Mouse (Mus musculus) gastrocnemius, postnatal 36 days (tissue): ENCODE data around the gene Tasp1. TPM values are rescaled to one million over a fixed set of nuclear protein-coding genes. Genes with fewer than 3 reads are reported as not detected.
"Not testable (repeated sequence)": the region's sequence is repeated elsewhere in the genome, so short reads cannot be mapped to it uniquely, and the experiment has no call there.

Experiments used
- DNase-seq, 2 experiments: peaks; one replicate each; pipeline ENCODE4 v3.0.0; 2022
- intact Hi-C: fragments of 180-260 bp; cut with DNase I; formaldehyde crosslinking; loops from one replicate; pipeline ENCODE4 v1.15.1; 2025
- total RNA-seq, 2 experiments: library from RNA; stranded (reverse); gene quantifications; 2 replicates each; pipeline ENCODE4 v1.2.3; 2021

The Tasp1 gene
- total RNA-seq, 2 experiments from 2014 or later, result 4.6 to 5.2 TPM

DNA sequence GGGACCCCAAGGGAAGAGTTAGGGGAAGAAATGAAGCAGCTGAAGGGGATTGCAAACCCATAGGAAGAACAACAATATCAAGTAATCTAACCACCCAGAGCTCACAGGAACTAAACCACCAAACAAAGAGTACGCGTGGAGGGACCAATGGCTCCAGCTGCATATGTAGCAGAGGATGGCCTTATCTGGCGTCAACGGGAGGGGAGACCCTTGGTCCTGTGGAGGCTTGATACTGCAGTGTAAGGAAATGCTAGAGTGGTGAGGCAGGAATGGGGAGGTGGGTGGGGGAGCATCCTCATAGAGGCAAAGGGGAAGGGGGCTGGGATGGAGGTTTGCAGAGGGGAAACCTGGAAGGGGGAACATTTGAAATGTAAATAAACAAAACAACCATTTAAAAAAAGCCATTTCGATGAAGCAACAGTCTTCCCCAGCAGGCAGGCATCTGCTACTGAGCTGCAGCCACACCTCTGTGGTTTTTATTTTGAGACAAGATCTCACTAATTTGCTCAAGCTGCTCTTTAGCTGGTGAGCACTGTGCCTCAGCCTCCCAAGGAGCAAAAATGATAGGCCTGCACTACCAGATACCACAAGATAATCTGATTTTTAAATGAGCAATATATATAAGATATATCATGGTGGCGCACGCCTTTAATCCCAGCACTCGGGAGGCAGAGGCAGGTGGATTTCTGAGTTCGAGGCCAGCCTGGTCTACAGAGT, 160.0 kb downstream of the Tasp1 start:
- DNase-seq, result no peak
- intact Hi-C loops, result no loop called here

- DNase-seq, result no peak
- intact Hi-C loops, result no loop called here
Measured at GRCm38 (mm10) chr2:139891405-139892089, 175.1 kb downstream of the Tasp1 start.

GRCm38 (mm10) chr2:139884264-139884637, 182.4 kb downstream of the Tasp1 start:
- DNase-seq, result no peak
- intact Hi-C loops, result no loop called here

DNA sequence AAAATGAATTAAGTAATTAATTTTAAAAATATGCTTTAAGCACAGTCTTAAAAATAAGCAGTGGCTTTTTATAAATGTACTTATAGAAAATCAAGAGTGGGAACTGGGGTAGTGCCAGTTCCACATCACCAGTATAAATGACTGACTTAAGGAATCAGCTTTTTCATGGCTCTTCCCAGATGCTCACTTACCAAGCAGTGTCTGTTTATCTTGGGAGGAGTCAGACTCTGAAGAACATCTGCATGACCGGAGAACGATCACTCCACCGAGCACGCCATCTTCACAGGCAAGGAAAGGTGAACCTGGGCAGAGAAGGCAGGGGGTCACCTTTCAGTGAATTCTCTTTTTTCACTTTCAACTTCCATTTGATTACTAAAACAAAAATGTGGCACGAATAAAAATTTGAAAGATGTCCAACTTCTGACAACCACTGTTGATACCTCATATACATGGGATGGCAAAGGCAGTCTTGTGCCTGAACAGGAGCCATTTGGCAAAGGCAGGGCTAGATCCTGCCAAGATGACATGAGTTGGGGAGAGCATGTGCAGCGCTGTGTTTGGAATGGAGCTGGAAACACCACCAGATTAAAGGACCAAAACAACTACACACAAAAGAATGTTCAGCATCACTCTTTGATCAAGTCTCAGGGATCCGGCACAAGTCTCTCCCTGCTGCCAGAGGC, 182.9 kb downstream of the Tasp1 start:
- no peak for DNase-seq
- intact Hi-C loops, result no loop called here

- DNase-seq, result no peak
Measured at GRCm38 (mm10) chr2:139878052-139878621, 188.5 kb downstream of the Tasp1 start.

DNA sequence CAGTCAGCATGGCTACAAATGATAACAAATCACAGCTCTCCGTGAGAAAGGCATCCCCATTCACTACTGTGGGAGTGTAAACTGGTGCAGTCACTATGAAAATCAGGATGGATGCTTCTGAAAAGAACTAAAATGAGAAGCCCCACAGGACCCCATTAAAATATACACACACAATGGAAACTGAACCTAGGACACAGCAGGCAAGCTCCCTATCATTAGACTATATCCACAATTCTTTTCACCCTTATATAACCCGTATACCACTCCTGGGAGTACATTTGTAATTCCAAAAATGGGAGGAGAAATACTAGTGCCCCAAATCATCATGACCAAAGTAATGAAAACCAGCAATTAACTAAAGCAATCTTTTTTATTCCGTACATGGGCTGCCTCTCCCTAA, 190.7 kb downstream of the Tasp1 start:
- DNase-seq, result no peak
- intact Hi-C loops, result no loop called here

More at GRCm38 (mm10) chr2:139878052-139878621, 188.5 kb downstream of the Tasp1 start:
- intact Hi-C loops, result no loop called here

GRCm38 (mm10) chr2:139874173-139874572, 192.4 kb downstream of the Tasp1 start:
- intact Hi-C loops, result no loop called here
- no peak for DNase-seq

DNA sequence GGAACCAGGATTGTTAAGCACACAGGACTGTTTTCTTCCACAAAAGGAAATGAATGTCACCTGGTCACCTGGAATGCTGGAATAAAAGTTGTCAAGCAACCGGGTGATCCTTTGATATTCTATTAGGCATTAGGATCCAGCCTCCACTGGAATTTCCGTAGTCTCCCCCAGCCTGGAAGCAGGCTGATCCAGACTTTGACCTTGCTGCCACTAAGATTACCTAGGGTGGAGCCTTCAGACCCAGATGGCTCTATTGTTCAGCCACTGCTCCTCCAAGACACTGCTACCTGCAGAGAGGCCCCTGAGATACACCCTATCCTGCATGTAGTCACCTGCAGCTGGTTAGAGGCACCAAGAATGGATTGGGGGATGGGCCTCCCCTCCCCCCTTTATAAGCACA, 192.8 kb downstream of the Tasp1 start:
- intact Hi-C loops, result no loop called here
- no peak for DNase-seq

DNA sequence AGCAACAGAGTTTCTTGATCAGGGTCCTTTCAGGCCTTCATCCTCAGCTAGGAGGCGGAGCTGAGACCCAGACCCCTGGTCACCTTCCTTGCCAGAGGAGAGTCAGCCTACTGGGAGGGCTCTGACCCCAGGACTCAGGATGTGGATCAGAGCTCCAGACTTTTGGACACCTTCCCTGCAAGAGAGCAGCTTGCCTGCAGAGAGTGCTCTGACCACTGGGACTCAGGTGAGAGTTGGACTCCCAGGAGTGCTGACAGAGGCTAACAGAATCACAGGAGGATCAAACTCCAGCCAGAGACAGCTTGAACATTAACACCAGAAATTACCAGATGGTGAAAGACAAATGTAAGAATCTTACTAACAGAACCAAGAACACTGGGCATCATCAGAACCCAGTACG, 197.5 kb downstream of the Tasp1 start:
- intact Hi-C loops, DNase-seq: not testable (repeated sequence)

DNA sequence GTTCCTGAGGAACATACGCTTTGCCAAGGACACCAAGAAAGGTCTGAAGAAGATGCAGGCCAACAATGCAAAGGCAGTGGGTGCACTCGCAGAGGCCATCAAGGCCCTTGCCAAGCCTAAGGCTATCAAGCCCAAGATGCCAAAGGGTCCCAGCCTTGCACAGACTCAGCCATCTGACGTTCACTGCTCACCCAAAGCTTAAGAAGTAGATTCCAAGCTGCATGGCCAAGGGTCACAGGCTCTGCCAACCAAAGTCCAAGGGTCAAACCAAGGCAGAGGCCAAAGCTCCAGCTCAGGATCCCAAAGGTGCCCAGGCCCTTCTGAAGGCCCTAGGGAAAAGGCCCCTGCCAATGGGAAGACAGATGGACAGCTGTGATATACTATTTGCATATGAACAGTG, 203.2 kb downstream of the Tasp1 start:
- DNase-seq, intact Hi-C loops: not testable (repeated sequence)

GRCm38 (mm10) chr2:139860133-139860494, 206.5 kb downstream of the Tasp1 start:
- DNase-seq, result no peak
- intact Hi-C loops, result no loop called here

- DNase-seq, result no peak
- intact Hi-C loops, result no loop called here
Measured at GRCm38 (mm10) chr2:139859424-139860132, 207.0 kb downstream of the Tasp1 start.

- no peak for DNase-seq
- intact Hi-C loops, result no loop called here
Measured at GRCm38 (mm10) chr2:139849621-139850020, 217.0 kb downstream of the Tasp1 start.

DNA sequence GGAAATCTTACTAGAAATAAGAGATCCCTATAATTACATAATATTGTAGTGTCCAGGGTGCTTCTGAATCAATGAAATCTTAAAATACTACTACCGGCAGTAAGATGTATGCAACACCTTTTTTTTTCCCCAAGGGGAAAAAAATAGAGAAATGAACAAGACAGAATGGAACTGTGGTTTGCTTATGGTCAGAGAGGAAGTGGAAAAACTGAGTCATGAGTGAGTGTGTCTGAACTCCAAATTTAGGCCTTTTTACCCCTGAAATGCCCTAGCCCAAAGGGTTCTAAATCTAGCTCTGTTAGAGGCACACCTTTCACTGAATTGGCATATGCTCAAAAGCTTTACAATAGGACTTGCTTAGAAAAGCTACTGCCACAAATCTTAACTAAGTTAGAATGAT, 225.2 kb downstream of the Tasp1 start:
- intact Hi-C loops, result no loop called here
- DNase-seq, result no peak

GRCm38 (mm10) chr2:139840941-139841340, 225.7 kb downstream of the Tasp1 start:
- DNase-seq, result no peak
- intact Hi-C loops, result no loop called here

- no peak for DNase-seq
- intact Hi-C loops, result no loop called here
Measured at GRCm38 (mm10) chr2:139821589-139822378, 244.8 kb downstream of the Tasp1 start.

GRCm38 (mm10) chr2:139817275-139817674, 249.3 kb downstream of the Tasp1 start:
- no peak for DNase-seq
- intact Hi-C loops, result no loop called here

DNA sequence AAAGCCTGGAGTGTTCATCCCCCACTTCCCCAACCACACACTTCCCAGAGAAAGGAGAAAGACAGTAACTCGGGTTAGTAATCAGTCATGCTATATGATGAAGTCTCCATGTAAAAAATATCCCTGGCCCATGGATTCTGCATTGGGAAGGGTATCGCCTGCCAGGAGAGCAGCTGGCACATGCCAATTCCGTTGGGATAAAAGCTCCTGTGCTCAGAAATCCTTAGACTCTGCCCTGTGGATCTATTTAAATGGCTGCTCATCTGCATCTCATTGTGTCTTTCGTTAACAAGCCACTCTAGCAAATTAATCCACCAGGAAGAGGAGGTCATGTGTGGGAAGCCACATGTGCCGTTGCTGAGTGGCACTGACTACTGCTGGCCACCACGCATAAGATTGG, 258.7 kb downstream of the Tasp1 start:
- DNase-seq, result no peak
- intact Hi-C loops, result no loop called here

- intact Hi-C loops, result no loop called here
- DNase-seq, result no peak
Measured at GRCm38 (mm10) chr2:139804041-139804440, 262.6 kb downstream of the Tasp1 start.
